Mouse (Mus musculus): ENCODE measurements around the gene Strbp. TPM values are rescaled to one million over a fixed set of nuclear protein-coding genes. Genes with fewer than 3 reads are reported as not detected.

Strbp gene
- polyA plus RNA-seq, 1 experiment, result 49.5 TPM

GRCm38 (mm10) chr2:37687031-37687430 lies 16.6 kb downstream of the Strbp start:
- 98% methylated on average over 1 of the region's 1 CpGs for WGBS
- TF ChIP-seq CTCF (IDR thresholded peaks at IDR 0.05; ENCODE audit: borderline replicate concordance, insufficient read depth, low read depth, low read length), result no peak
- TF ChIP-seq POLR2A (IDR thresholded peaks at IDR 0.05; ENCODE audit: borderline replicate concordance, insufficient read depth, low read length), result no peak

GRCm38 (mm10) chr2:37684864-37685263 lies 18.8 kb downstream of the Strbp start:
- no peak for TF ChIP-seq CTCF (IDR thresholded peaks at IDR 0.05; ENCODE audit: borderline replicate concordance, insufficient read depth, low read depth, low read length)
- no peak for TF ChIP-seq POLR2A (IDR thresholded peaks at IDR 0.05; ENCODE audit: borderline replicate concordance, insufficient read depth, low read length)
- no peak for DNase-seq
- H3K27me3 ChIP-seq (ENCODE audit: control insufficient read depth, insufficient read depth, low read length), result no peaks in the 10 kb centered on the region
- H3K4me1 ChIP-seq (ENCODE audit: control insufficient read depth, insufficient read depth, low read length), result no peaks in the 10 kb centered on the region; the same call in 1 of the 2 replicates
- 90% methylated on average over 1 of the region's 1 CpGs for WGBS
- H3K4me3 ChIP-seq (replicated peaks; ENCODE audit: insufficient read depth, low read depth, low read length), result no peak overlapping the region
- no peak overlapping the region for H3K27ac ChIP-seq (ENCODE audit: insufficient read depth, low read length)

More at GRCm38 (mm10) chr2:37687031-37687430, 16.6 kb downstream of the Strbp start:
- no peak for DNase-seq
- H3K27me3 ChIP-seq (ENCODE audit: control insufficient read depth, insufficient read depth, low read length), result no peaks in the 10 kb centered on the region
- no peaks in the 10 kb centered on the region; the same call in 1 of the 2 replicates for H3K4me1 ChIP-seq (ENCODE audit: control insufficient read depth, insufficient read depth, low read length)
- H3K4me3 ChIP-seq (replicated peaks; ENCODE audit: insufficient read depth, low read depth, low read length), result no peak overlapping the region
- H3K27ac ChIP-seq (ENCODE audit: insufficient read depth, low read length), result no peak overlapping the region

- H3K4me3 ChIP-seq (replicated peaks; ENCODE audit: insufficient read depth, low read depth, low read length), result no peak overlapping the region
- H3K27me3 ChIP-seq (ENCODE audit: control insufficient read depth, insufficient read depth, low read length), result no peaks in the 10 kb centered on the region
- DNase-seq, result peak; percentile 40 to 73
- 65% methylated on average over 7 of the region's 7 CpGs for WGBS
- H3K27ac ChIP-seq (ENCODE audit: insufficient read depth, low read length), result peak overlapping the region; percentile 61; the same call in 1 of the 2 replicates
- TF ChIP-seq POLR2A (IDR thresholded peaks at IDR 0.05; ENCODE audit: borderline replicate concordance, insufficient read depth, low read length) (no peak), CTCF (IDR thresholded peaks at IDR 0.05; ENCODE audit: borderline replicate concordance, insufficient read depth, low read depth, low read length) (no peak)
- no peaks in the 10 kb centered on the region; the same call in 1 of the 2 replicates for H3K4me1 ChIP-seq (ENCODE audit: control insufficient read depth, insufficient read depth, low read length)
Observed at GRCm38 (mm10) chr2:37682197-37682811, 21.4 kb downstream of the Strbp start.

GRCm38 (mm10) chr2:37651086-37651485 lies 52.6 kb downstream of the Strbp start:
- 86% methylated on average over 1 of the region's 1 CpGs for WGBS
- TF ChIP-seq POLR2A (IDR thresholded peaks at IDR 0.05; ENCODE audit: borderline replicate concordance, insufficient read depth, low read length) (no peak), CTCF (IDR thresholded peaks at IDR 0.05; ENCODE audit: borderline replicate concordance, insufficient read depth, low read depth, low read length) (no peak)
- no peaks in the 10 kb centered on the region for H3K27me3 ChIP-seq (ENCODE audit: control insufficient read depth, insufficient read depth, low read length)
- H3K4me1 ChIP-seq (ENCODE audit: control insufficient read depth, insufficient read depth, low read length), result no peaks in the 10 kb centered on the region
- H3K4me3 ChIP-seq (replicated peaks; ENCODE audit: insufficient read depth, low read depth, low read length), result no peak overlapping the region
- H3K27ac ChIP-seq (ENCODE audit: insufficient read depth, low read length), result no peak overlapping the region
- DNase-seq, result no peak

- H3K4me1 ChIP-seq (ENCODE audit: control insufficient read depth, insufficient read depth, low read length), result no peaks in the 10 kb centered on the region
- H3K27me3 ChIP-seq (ENCODE audit: control insufficient read depth, insufficient read depth, low read length), result no peaks in the 10 kb centered on the region
- TF ChIP-seq CTCF (IDR thresholded peaks at IDR 0.05; ENCODE audit: borderline replicate concordance, insufficient read depth, low read depth, low read length), result no peak
- TF ChIP-seq POLR2A (IDR thresholded peaks at IDR 0.05; ENCODE audit: borderline replicate concordance, insufficient read depth, low read length), result no peak
- WGBS, result 81% methylated on average over 2 of the region's 2 CpGs
- no peak overlapping the region for H3K4me3 ChIP-seq (replicated peaks; ENCODE audit: insufficient read depth, low read depth, low read length)
- DNase-seq, result no peak
- no peak overlapping the region for H3K27ac ChIP-seq (ENCODE audit: insufficient read depth, low read length)
Observed at GRCm38 (mm10) chr2:37649590-37649989, 54.1 kb downstream of the Strbp start.

- Histone ChIP-seq H3K27ac (ENCODE audit: insufficient read depth, low read length) (no peak overlapping the region), H3K4me1 (ENCODE audit: control insufficient read depth, insufficient read depth, low read length) (no peaks in the 10 kb centered on the region), H3K4me3 (replicated peaks; ENCODE audit: insufficient read depth, low read depth, low read length) (no peak overlapping the region), H3K27me3 (ENCODE audit: control insufficient read depth, insufficient read depth, low read length) (no peaks in the 10 kb centered on the region)
- WGBS, result 84% methylated on average over 1 of the region's 1 CpGs
- no peak for DNase-seq
- TF ChIP-seq POLR2A (IDR thresholded peaks at IDR 0.05; ENCODE audit: borderline replicate concordance, insufficient read depth, low read length), result no peak
- TF ChIP-seq CTCF (IDR thresholded peaks at IDR 0.05; ENCODE audit: borderline replicate concordance, insufficient read depth, low read depth, low read length), result no peak
Observed at GRCm38 (mm10) chr2:37648966-37649365, 54.7 kb downstream of the Strbp start.

GRCm38 (mm10) chr2:37623343-37623742 lies 80.3 kb downstream of the Strbp start:
- Histone ChIP-seq H3K4me1 (ENCODE audit: control insufficient read depth, insufficient read depth, low read length) (no peaks in the 10 kb centered on the region), H3K4me3 (replicated peaks; ENCODE audit: insufficient read depth, low read depth, low read length) (no peak overlapping the region), H3K27ac (ENCODE audit: insufficient read depth, low read length) (no peak overlapping the region), H3K27me3 (ENCODE audit: control insufficient read depth, insufficient read depth, low read length) (no peaks in the 10 kb centered on the region)
- TF ChIP-seq CTCF (IDR thresholded peaks at IDR 0.05; ENCODE audit: borderline replicate concordance, insufficient read depth, low read depth, low read length), result no peak
- no peak for TF ChIP-seq POLR2A (IDR thresholded peaks at IDR 0.05; ENCODE audit: borderline replicate concordance, insufficient read depth, low read length)
- DNase-seq, result no peak
- 91% methylated on average over 2 of the region's 2 CpGs for WGBS

GRCm38 (mm10) chr2:37587919-37588318 lies 115.7 kb downstream of the Strbp start:
- no peaks in the 10 kb centered on the region for H3K27me3 ChIP-seq (ENCODE audit: control insufficient read depth, insufficient read depth, low read length)
- DNase-seq, result no peak
- H3K4me1 ChIP-seq (ENCODE audit: control insufficient read depth, insufficient read depth, low read length), result no peaks in the 10 kb centered on the region
- no peak overlapping the region for H3K27ac ChIP-seq (ENCODE audit: insufficient read depth, low read length)
- TF ChIP-seq POLR2A (IDR thresholded peaks at IDR 0.05; ENCODE audit: borderline replicate concordance, insufficient read depth, low read length) (no peak), CTCF (IDR thresholded peaks at IDR 0.05; ENCODE audit: borderline replicate concordance, insufficient read depth, low read depth, low read length) (no peak)
- H3K4me3 ChIP-seq (replicated peaks; ENCODE audit: insufficient read depth, low read depth, low read length), result no peak overlapping the region

Measured in cerebellum, adult 2 months (tissue).